Mouse (Mus musculus) layer of hippocampus, adult 9-11 months (tissue): ENCODE results near the gene Fbxo21.

Experiments used
- DNase-seq: peaks from one replicate; pipeline ENCODE4 v3.0.0; 2022

Fbxo21 gene

DNA sequence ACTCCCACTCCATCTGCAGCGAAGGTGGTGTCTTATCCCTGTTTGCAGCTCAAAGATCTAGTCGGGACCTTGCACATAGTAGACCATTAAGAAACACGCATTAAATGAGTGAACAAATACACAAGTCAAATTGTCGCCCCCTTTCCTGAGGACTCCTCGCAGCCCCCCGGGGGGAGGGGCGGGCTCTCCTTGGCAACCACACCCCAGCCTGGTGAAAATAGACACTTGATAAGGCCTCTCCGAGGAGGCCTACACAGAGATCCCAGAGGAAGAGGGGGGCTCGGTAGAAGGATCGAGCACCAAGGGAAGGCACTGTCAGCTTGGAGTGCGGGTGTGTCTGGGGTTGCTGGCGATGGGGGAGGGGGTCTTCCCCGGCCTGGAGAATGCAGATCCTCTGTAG is 49.8 kb downstream of the Fbxo21 start:
- no peak for DNase-seq

DNA sequence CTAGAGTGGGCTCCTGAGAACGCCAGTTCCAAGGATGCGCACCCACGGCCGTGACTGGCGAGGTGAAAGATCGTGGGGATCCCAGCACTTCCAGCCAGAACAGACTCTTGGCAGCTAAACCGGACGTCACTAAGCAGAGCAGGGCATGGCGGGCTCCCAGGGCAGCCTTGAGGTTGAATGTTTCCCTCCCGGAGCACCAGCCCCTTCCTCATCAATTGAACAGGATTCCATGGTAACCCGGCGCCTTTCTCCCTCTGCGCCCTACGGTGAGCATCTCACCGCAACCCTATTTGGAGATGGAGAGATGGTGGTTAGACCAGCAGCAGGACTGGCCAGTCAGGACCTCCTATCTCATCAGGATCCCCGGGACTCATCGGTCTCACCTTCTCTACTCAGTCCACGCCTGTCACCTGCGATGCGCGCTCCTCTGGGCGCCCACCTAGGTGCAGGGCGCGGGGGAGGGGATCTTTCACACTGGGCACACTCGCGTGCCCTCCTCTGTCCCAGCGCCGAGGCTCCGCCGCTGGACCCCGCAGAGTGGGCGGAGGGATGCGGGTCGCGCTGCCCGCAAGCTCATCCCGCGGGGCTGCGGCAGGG is 50.7 kb downstream of the Fbxo21 start:
- no peak for DNase-seq

DNA sequence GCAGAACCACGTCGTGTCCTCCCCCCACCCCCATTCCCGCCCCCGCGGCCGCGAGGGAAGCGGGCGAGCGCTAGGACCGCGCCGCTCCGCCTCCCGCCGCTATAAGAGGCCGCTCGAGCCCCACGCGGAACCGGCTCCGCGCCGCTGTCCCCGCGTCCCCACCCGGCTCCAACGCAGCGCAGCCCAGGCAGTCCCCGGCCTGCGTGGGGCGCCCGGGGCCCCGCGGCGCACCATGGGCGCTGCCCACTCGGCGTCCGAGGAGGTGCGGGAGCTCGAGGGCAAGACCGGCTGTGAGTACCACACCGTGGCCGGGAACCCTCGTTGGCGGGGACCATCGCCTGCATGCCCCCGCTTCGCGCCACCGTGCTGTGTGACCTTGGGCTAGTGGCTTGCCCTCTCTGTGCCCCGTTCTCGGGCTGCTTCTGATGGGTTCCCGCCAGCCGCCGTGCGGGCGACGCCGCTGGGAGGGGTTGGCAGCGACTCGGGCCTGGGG is 51.2 kb downstream of the Fbxo21 start, which contains the start of gene Tesc:
TSS of gene Tesc (plus strand) at position 46 of the 493 bp plus-strand sequence.
- no peak for DNase-seq

DNA sequence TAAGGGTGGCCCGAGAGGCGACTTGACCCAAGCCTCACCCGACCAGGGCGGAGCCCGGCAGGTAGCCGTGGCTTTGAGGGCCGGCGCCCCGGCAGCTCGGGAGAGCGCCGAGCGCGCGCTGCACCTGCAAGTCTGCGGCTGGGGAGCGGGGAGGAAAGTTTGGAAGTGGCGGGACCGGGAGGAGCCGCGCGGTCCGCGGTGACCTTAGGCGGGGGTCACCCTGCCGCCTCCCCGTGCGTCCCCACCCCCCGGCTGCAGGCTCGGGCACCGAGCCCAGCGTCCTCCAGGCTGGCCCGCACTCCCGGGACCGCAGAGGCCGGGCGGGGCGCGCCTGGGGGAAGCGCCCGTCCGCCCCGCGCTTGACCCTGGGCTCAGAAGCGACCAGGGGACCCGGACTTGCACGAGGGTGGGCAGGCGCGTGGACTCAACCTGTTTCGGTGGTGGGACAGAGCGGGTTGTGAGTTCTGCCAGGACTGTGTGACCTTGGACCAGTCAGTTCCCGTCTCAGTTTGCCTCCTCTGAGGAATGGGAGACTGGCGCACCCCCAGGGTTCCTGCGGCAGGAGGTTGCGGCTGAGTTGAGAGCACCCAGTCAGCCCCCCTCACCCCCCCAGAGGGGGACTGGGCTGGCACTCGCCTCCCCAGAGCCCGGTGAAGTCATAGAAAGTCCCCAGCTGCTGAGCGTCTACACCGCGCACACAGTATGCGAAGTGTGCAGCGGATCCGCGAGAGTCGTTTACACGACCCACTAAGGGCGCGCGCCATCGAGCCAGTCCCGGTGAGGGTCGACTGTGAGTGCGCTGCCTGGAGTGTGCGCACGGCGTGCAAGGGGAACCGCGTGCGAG is 51.9 kb downstream of the Fbxo21 start:
- DNase-seq, result no peak

DNA sequence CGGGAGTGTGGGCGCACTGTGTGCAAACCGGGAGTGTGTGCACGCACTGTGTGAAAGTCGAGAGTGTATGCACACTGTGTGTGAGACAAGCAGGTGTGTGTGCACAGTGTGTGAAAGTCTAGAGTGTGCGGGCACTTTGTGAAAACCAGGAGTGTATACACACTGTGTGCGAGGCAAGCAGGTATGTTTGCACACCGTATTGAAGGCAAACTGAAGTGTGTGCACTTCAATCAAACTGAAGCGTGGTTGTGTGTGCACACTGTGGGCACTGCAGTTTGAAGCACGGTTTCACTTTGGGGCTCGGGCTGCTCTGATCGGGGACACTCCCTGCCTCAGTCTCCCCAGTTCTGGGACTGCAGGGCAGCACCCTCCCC is 52.5 kb downstream of the Fbxo21 start:
- DNase-seq, result no peak

DNA sequence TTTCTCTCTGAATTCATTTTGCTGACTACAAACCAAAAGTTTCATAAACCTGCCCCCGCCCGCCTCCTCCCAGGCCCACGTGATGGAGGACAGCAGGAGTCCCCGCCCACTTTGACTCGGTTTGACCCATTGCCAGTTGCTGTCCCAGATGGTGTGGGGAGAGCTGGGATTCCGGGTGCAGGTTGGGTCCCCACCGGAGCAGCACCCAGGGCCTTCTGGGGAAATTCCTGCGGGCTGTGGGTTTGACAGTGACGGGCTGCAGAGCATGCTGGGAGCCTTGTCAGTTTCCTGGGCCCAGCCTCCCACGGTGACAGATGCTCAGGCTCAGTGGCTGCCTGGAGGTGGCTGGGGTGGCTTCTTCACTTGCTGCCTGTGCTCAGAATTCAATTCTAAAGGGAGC is 52.9 kb downstream of the Fbxo21 start:
- DNase-seq, result peak; percentile 90

DNA sequence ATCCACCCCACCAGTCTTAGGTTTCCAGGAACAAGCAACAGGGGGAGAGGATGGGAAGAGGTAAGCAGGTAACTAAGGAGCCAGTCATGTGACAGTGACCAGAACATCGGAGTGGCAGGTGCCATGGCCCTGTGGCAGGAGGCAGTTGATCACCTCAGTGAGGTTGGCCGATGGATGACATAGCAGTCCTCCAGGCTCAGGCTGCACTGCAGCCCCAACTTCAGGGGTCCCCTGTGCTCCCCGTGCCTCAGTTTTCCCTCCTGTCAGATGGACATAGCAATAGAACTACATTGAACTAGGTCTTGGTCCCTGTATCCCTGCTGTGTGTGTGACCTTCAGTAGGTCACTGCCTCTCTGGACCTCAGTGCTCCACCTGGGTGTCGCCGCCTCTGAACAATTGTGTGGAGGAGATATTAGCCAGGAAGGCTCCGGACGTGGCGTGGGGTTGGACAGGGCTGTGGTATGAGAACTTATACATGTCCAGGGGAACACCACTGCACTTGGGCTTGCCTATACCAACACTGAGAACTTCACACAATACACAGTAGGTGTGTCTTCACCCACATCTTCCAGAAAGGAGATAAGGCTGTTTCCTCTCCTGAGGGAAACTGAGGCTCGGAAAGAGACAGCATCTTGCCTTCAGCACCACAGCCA is 53.6 kb downstream of the Fbxo21 start:
- DNase-seq, result no peak

DNA sequence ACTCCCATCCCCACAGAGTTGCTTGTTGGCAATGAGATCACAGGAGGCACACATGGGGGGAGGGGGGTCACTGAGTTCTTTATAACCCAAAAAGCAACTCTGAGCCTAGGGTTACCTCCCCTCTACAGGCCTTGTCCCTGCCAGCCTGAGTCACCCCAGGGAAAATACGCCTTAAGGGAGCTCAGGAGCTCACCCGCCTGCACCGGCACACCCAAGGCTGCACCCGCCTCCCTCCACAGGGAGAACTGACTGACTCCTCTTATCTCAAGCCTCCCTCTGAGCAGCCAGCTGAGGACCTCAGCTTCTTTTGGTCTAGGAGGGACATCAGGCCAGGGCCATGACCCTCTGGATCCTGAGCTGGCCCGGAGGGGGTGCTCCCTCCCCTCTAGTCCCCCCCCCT is 54.5 kb downstream of the Fbxo21 start:
- no peak for DNase-seq

DNA sequence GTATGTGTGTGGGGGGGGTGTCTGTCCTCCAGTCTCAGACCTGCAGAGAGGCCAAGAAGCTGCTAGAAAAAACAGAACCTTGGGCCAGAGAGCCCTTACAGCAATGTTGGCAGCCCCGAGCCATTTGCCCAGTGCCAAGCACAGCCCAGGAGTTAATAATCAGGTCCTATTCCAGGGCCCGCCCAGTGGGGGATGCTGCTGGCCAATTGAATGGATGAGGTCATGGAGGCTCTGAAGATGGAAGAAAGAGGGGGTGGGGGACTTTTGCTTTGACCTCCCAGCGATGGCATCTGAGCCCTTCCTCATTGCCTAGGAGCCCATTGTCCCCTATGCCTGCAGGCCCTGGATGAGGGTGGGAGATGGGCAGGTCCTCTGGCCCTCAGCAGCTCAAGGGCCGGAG is 55.0 kb downstream of the Fbxo21 start:
- DNase-seq, result no peak

DNA sequence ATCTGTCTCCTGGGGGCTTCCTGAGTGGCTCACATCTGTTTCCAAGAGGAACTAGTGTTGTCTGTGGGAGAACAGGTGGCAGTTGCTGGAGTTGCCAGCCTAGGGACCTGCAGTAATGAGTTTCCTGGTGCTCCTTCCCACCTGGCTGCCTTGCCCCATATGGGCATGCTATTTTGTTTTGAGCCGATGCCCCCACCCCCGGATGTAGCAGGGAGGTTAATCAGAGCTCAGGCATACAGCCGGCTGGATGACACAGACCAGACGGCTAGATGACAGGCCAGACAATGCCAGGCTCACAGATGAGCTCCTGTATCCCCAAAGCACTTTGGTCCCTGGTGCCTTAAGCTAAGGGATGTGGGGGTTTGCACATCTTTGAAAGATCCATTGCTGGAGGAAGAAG is 56.8 kb downstream of the Fbxo21 start:
- DNase-seq, result no peak

DNA sequence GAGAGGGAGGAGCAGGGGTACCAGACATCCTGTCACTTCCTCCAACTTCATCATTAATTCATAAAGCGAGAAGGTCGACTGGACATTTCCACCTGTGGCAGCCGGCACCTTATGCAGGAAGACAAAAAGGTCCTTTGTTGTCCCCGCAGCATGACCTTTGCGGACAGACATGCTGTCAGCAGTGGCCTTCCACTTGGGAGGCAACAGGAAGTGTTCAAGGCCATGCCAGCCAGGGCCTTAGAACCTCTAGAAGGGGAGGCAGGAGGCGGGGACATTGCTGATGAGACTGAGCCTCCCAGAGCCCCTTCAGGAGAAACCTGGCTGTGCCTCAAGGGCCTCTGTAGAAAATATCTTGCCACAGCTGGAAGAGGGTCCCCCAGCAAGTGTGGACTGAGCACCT is 57.2 kb downstream of the Fbxo21 start:
- no peak for DNase-seq

DNA sequence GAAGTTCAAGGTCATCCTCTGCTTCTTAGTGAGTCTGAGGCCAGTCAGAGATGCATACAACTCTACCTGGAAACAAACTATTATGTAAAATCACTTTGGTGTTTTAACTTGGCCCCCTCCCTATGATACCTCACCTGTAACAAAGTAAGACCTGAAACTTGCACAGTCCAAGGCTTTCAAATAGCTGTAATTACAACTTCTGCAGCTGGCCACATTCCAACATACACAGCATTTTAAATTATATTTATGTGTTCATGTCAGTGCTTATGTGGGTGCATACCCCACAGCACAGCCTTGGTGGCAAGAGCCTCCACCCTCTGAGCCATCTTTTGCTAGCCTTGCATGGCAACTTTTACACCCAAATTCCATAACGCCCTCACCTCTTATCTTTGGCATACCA is 58.1 kb downstream of the Fbxo21 start:
- DNase-seq, result no peak

DNA sequence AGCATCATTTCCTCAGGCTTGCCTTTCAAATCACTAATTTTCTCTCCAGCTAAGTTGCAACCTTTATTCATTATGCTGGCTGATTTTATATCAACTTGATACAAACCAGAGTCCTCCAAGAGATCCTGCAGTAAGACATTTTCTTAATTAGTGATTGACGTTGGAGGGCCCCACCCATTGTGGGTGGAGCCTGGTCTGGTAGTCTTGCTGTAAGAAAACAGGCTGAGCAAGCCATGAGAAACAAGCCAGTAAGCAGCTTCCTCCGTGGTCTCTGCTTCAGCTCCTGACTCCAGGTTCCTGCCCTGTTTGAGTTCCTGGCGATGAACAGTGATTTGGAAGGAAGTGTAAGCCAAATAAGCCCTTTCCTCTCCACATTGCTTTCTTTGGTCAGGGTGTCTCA is 59.3 kb downstream of the Fbxo21 start:
- no peak for DNase-seq

DNA sequence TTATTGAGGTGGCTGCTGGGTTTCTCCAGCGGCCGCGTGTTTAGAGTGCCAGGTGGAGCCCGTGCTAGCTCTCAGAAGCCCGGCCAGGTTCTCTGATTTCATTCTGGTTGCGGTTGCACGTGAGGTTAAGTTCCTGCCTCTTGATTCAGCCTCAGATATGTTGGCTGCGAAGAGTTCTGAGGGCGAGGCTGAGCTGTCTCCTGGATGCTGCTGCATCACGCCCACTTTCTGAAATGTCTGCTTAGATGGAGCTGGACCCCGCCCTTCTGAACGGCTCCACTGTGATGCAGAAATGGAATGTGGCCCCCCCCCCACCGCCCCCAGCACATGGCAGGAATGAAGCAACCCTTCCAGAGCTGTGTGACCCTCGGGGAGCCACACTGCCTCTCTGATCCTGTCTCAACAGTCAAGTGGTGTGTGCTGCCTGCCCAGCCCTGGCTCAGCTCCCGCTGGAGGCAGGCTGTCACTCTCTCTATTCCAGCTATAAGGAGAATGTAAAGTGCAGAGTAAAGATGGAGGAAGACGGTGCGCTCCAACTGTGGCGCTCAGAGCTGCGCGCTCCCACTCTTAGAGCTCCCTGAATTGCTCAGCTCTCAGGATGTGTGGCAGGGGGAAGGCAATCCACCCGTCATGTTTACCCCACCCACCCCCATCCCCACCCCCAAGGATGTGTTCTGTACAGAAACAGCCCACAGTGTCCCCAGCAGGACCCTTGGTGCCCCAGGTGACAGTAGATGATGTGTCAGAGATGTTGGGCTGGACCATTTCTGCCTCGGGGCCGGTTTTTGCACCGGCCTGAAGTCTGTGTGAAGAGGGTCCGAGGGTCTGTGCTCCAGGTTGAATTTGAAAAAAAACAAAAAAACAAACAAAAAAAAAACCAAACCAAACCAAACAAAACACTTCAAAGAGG is 60.6 kb downstream of the Fbxo21 start:
- no peak for DNase-seq

DNA sequence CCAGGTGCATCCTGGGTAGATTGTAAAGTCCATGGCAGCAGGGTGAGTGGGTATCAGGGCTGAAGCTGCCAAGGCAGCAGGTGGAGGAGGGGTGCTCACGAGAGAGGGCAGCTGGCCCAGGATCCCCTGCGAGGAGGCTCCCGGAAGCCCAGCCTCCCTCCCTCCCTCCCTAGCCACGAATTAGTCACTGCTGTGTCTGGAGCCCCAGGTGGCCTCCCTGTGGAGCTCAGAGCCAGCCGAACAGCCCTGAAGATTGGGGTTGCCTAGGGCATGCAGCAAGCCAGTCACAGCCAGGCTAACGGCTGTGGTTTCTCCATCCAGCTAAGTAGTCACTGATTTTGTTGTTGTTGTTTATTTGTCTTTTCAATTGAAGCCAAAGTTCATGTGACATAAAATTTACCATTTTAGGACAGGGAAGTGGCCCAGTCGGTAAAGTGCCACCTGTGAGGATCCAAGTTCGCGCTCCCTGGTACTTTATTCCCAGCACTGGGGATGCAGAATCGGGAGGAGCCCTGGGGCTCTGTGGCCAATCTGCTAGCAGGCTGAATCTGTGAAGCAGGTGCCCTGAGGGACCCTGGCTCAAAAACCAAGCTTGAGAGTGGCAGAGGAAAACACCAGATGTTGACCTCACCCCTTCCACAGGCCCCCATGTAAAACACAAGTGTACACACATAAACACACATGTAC is 61.4 kb downstream of the Fbxo21 start:
- DNase-seq, result no peak

DNA sequence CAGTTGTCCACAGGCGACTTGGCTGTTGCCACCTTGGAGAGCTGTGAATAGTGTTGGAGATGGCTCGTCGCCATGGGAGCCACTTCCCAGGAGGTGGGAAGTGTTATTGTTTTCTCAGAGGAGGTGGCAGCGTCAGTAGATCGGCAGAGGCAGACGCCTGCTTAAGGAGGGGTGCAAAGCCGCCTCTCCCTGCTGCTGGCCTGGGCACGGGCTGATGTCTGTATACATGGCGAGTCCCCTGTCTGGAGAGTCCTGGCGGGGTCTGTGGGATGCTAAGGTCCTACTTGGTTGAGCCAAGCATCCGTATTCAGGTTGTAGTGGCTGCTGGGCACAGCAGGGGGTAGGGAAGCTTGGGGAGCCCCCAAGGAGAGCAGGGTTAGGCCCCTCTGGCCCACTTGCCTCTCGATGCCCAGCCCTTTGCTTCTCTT is 62.7 kb downstream of the Fbxo21 start:
- no peak for DNase-seq

DNA sequence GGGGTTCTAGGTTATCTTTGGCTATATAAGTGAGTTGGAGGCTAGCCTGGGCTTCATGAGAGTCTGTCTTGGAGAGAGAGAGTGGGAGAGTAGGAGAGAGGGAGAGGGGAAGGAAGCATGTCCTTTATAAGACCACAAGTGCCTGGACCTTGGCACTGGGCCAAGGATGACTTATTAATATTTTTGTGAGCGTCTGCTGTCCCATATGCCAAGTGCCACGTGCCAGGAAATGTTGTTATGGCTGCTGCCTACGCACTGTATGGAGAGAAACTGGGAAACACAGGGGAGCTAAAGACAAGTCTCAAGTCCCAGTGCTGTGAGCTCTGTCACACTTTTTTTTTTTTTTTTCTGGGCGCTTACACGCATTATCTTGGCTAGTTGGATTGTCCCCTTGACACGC is 66.1 kb downstream of the Fbxo21 start:
- DNase-seq, result peak; percentile 57

DNA sequence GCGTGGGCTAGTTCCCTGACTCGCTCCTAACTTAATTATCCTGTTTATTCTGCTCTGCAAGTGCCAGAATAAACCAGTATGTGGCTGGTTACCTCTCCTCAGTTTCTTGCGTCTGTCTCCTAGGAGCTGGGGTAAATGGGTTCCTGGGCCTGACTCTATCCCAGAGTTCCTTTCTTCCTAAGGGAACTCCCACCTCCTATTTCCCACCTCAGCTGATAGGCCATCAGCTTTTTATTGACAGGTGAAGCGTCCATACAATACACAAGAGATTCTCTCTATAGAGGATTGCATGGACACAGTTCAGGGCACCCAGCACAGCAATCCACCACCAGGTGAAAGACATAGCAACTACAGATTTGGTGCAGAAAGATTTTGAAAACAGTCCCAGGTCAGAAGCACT is 67.2 kb downstream of the Fbxo21 start:
- DNase-seq, result no peak

DNA sequence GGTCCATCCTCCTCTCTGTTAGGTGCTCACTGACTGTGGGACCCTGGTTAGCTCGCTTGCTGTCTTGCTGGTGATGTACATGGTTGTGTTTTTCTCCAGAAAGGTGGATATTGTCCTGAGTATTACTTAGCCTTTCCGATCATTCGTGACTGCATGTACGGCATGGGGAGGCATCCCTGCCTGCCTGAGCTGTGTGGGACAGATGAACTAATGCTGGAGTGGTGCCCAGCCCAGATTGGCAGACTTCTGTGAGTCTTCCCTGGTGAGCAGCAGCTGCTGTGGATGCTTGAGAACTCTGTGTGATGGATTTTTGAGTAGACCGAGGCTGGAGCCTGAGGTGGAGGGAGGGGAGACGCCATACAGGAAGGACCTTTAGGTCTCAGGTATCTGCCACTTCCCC is 68.4 kb downstream of the Fbxo21 start:
- DNase-seq, result peak; percentile 84

DNA sequence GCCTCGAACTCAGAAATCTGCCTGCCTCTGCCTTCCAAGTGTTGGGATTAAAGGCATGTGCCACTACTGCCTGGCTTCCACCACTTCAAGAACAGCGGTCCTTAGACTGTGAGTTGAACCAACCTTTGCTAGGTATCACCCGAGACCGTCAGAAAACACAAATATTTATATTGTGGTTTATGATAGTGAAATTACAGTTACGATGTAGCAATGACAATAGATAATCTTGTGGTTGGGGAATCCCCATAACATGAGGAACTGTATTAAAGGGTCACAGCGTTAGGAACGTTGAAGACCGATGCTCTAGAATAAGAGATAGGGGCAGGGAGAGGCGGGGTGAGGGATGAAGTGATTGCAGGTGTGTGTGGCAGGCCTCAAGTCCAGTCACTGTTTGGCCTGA is 68.9 kb downstream of the Fbxo21 start:
- no peak for DNase-seq

DNA sequence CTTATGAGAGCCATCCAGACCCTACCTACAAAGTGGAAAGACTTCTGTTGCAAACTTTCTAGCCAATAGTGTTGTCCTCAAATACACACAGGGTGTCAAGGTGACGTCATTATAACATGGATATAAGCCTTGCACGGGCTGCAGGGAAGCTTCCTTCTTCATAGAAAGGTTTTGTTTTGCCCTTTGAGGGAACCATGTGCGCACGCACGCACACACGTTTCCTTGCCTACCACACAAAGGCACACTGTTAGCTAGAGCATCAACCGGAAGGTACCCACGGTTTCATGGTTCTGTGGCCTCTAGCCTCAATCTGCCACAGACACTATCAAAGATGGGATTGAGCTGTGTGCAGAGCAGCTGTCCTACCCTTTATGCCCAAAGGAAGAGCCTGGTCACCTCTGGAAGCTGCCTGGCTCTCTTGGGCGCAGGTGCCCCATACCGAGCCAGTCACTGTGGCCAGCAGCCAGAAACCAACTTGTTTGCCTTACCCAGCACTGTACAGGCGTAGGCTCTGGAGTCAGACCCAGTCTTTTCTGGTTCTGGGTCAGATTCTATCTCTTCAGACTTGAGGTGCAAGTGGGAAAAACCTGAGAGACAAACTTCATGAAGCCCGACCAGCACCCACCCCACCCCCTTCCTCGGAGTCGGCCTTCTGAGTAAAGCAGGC is 70.7 kb downstream of the Fbxo21 start:
- DNase-seq, result no peak

DNA sequence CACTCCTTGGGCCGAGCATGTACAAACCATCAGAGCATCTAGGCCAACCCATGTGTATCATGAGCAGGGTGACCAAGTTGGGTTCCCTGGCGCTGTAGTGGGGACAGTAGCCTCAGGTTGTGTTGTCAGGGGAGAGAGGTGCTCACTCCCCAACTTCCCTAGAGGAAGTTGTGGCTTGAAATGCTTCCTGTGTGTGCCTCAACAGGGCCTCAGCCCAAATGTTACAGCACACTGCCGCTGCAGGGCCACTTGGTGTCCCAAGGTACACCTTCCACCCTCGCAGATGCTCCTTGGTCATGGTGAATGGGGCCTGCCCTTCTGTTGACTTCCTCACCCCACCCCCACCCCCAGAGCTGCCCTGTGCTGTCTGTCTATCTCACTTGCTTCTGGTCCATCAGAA is 71.9 kb downstream of the Fbxo21 start:
- DNase-seq, result no peak
